Mouse (Mus musculus): Measurements from ENCODE around the gene Ttll12. TPM values are rescaled to one million over a fixed set of nuclear protein-coding genes. Genes with fewer than 3 reads are reported as not detected.

Gene Ttll12
- polyA plus RNA-seq, 1 experiment from 2014 or later, result 53.0 TPM

GRCm38 (mm10) chr15:83563857-83564651 is 30.9 kb downstream of the Ttll12 start:
- ChIA-PET CTCF (interaction anchor here (1.0 kb wide), 1 partner anchor 11 kb away, joined by 3 read pairs; no protein-coding TSS in a partner anchor), POLR2A (interaction anchor here (1.0 to 1.8 kb wide), 3 partner anchors 8 to 30 kb away, joined by 3 to 6 read pairs (median 6); no protein-coding TSS in a partner anchor)
- no peak for TF ChIP-seq CTCF (IDR thresholded peaks at IDR 0.05)
- in situ Hi-C loops (cut with MboI; ENCODE audit: low pct_unique_long_range_greater_than_20kb), result no loop called here
- DNase-seq (ENCODE audit: low read depth, low spot score) (no peak), ATAC-seq (no peak)
- no peaks in the 10 kb centered on the region for H3K27me3 ChIP-seq

DNA sequence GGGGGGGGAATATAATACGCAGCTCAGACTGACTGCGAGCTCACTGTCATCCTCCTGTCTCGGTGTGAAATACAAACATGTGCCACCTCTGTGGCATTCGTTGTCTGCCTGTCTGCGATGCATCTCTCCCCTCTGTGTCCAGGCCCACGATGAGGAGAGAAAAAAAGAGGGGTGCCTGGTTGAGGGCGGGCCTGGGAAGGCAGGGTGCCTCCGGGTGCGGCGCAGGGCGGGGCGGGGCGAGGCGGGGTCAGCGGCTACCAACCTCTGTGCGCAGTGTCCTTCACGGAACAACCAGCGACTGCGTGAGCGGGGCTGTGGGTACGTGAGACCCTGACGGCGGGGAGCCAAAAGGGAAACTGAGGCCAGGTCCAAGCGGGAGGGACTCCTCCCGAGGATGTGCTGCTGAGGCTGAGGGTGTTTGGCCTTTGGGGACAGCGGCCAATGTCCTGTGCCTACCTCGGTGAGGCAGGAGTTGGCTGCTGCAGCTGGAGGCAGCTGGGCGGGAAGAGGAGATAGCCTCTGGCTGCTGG is 31.6 kb downstream of the Ttll12 start, which contains the start of the genes Tspo and Mcat:
Gene Tspo, plus strand, starts transcription at position 266 of the 530 bp plus-strand sequence.
Gene Mcat, minus strand, starts transcription at position 461 of the 530 bp plus-strand sequence.
- in situ Hi-C loops (cut with MboI; ENCODE audit: low pct_unique_long_range_greater_than_20kb), result no loop called here
- POLR2A ChIA-PET, result interaction anchor here (1.8 kb wide), 2 partner anchors 8 to 31 kb away, joined by 6 read pairs; no protein-coding TSS in a partner anchor
- no peaks in the 10 kb centered on the region for H3K27me3 ChIP-seq
- DNase-seq (ENCODE audit: low read depth, low spot score) (no peak), ATAC-seq (peak; percentile 19)
- CTCF ChIA-PET, result interaction anchor here (0.7 kb wide), 1 partner anchor 155 kb away, joined by 3 read pairs; no protein-coding TSS in a partner anchor
- TF ChIP-seq CTCF (IDR thresholded peaks at IDR 0.05), result no peak

- no peaks in the 10 kb centered on the region for H3K27me3 ChIP-seq
- no peak for TF ChIP-seq CTCF (IDR thresholded peaks at IDR 0.05)
- in situ Hi-C loops (cut with MboI; ENCODE audit: low pct_unique_long_range_greater_than_20kb), result no loop called here
- ChIA-PET CTCF (interaction anchor here (0.7 kb wide), 1 partner anchor 155 kb away, joined by 3 read pairs; no protein-coding TSS in a partner anchor), POLR2A (interaction anchor here (1.8 kb wide), 1 partner anchor 31 kb away, joined by 6 read pairs; no protein-coding TSS in a partner anchor)
- DNase-seq (ENCODE audit: low read depth, low spot score) (no peak), ATAC-seq (peak; percentile 8)
These were observed 32.2 kb downstream of the Ttll12 start for GRCm38 (mm10) chr15:83562626-83563270.

DNA sequence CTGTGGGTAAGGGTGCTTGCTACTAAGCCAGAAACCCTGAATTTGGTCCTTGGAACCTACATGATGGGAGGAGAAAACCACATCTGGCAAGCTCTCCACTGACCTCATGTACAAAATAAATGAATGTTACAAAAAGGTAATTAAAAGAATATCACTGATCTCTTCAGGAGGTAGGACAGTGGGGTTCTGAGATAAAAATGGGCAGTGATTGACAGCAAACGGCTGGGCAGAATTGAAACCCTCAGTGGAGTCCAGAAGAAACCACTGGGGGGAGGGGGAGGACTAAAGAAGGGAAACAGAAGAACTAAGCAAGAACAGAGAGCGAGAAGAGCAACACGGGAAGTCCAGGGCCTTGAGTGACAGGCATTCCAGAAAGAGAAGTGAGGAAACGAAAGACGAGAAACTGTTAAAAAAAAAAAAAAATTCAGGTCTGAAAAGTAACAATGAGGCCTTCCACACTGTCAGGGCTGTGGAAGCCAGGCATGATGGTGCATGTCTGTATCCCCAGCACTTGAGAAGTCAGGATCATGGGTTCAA is 33.9 kb downstream of the Ttll12 start:
- POLR2A ChIA-PET, result interaction anchor here (1.1 kb wide), 1 partner anchor 147 kb away, joined by 3 read pairs; no protein-coding TSS in a partner anchor
- ATAC-seq, result no peak
- in situ Hi-C loops (cut with MboI; ENCODE audit: low pct_unique_long_range_greater_than_20kb), result no loop called here
- DNase-seq (ENCODE audit: low read depth, low spot score), result no peak
- TF ChIP-seq CTCF (IDR thresholded peaks at IDR 0.05), result no peak
- CTCF ChIA-PET, result no interaction called here
- no peaks in the 10 kb centered on the region for H3K27me3 ChIP-seq

GRCm38 (mm10) chr15:83555161-83555974 is 39.6 kb downstream of the Ttll12 start:
- ATAC-seq, result peak; percentile 70
- no peak for TF ChIP-seq CTCF (IDR thresholded peaks at IDR 0.05)
- in situ Hi-C loops (cut with MboI; ENCODE audit: low pct_unique_long_range_greater_than_20kb), result no loop called here
- H3K27me3 ChIP-seq, result no peaks in the 10 kb centered on the region
- ChIA-PET CTCF (interaction anchor here (0.9 to 1.7 kb wide), 2 partner anchors 9 to 15 kb away, joined by 3 to 4 read pairs; no protein-coding TSS in a partner anchor), POLR2A (interaction anchor here (1.5 to 1.7 kb wide), 2 partner anchors 9 to 39 kb away, joined by 3 to 6 read pairs; partner anchors contain the start of genes Mcat, Tspo and Ttll12)
- DNase-seq (ENCODE audit: low read depth, low spot score), result no peak

DNA sequence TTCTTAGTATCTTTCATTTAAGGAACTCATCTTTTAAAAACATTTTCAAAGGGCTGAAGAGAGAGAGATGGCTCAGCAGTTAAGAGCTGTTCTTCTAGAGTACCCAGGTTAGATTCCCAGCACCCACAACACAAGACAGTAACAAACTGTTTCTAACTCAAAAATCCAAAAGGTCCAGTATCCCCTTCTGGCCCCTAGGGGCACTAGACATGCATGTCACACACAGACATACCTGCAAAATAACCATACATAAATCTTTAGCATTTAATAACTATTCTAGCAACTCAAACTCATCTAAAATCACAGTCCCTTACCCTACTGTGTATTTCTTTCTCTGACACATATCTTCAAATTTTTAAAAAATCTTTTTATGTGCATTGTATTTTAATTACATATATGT is 41.1 kb downstream of the Ttll12 start:
- POLR2A ChIA-PET, result interaction anchor here (0.9 kb wide), 1 partner anchor 19 kb away, joined by 3 read pairs; no protein-coding TSS in a partner anchor

GRCm38 (mm10) chr15:83550137-83550536 is 44.8 kb downstream of the Ttll12 start:
- DNase-seq (ENCODE audit: low read depth, low spot score), result no peak
- no peak for ATAC-seq
- POLR2A ChIA-PET, result interaction anchor here (0.9 kb wide), 1 partner anchor 14 kb away, joined by 3 read pairs; no protein-coding TSS in a partner anchor
- no peak for TF ChIP-seq CTCF (IDR thresholded peaks at IDR 0.05)
- CTCF ChIA-PET, result no interaction called here
- in situ Hi-C loops (cut with MboI; ENCODE audit: low pct_unique_long_range_greater_than_20kb), result no loop called here
- H3K27me3 ChIP-seq, result no peaks in the 10 kb centered on the region

More for the DNA sequence above, 41.1 kb downstream of the Ttll12 start:
- DNase-seq (ENCODE audit: low read depth, low spot score) (no peak), ATAC-seq (no peak)
- in situ Hi-C loops (cut with MboI; ENCODE audit: low pct_unique_long_range_greater_than_20kb), result no loop called here
- no peak for TF ChIP-seq CTCF (IDR thresholded peaks at IDR 0.05)
- H3K27me3 ChIP-seq, result no peaks in the 10 kb centered on the region
- CTCF ChIA-PET, result interaction anchor here (1.7 kb wide), 1 partner anchor 17 kb away, joined by 3 read pairs; no protein-coding TSS in a partner anchor

GRCm38 (mm10) chr15:83547144-83547543 is 47.8 kb downstream of the Ttll12 start:
- TF ChIP-seq CTCF (IDR thresholded peaks at IDR 0.05), result no peak
- DNase-seq (ENCODE audit: low read depth, low spot score) (no peak), ATAC-seq (no peak)
- ChIA-PET CTCF (interaction anchor here (0.9 kb wide), 1 partner anchor 12 kb away, joined by 3 read pairs; no protein-coding TSS in a partner anchor), POLR2A (no interaction called here)
- in situ Hi-C loops (cut with MboI; ENCODE audit: low pct_unique_long_range_greater_than_20kb), result no loop called here
- no peaks in the 10 kb centered on the region for H3K27me3 ChIP-seq

- no peaks in the 10 kb centered on the region for H3K27me3 ChIP-seq
- no peak for DNase-seq (ENCODE audit: low read depth, low spot score)
- ATAC-seq, result no peak
- in situ Hi-C loops (cut with MboI; ENCODE audit: low pct_unique_long_range_greater_than_20kb), result no loop called here
- ChIA-PET POLR2A (no interaction called here), CTCF (interaction anchor here (0.9 to 1.0 kb wide), 2 partner anchors 9 to 10 kb away, joined by 3 to 4 read pairs; no protein-coding TSS in a partner anchor)
- TF ChIP-seq CTCF (IDR thresholded peaks at IDR 0.05), result no peak
These were observed 48.9 kb downstream of the Ttll12 start for GRCm38 (mm10) chr15:83546029-83546428.

Data from Patski (cell line).